Mouse (Mus musculus): ENCODE data around the gene Sp1. TPM values are rescaled to one million over a fixed set of nuclear protein-coding genes. Genes with fewer than 3 reads are reported as not detected.

Sp1 gene
- polyA plus RNA-seq, 1 experiment = 51.9 TPM

DNA sequence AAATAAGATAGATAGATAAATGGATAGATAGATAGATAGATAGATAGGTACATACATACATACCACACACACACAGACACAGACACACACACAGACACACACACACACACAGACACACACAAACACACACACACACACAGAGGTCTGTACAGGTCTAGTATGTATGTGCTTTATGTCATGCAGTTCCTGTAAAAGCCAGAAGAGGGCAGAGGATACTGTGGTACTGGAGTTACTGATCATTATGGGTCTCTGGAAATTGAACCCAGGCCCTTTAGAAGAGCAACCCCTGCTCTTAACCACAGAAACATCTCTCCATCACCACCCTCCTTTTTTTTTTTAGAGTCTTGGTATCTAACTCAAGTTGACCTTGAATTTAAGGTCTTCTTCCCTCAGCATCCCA, 57.7 kb downstream of the Sp1 start:
- Histone ChIP-seq H3K27ac (ENCODE audit: insufficient read depth, low read length) (no peak overlapping the region), H3K4me1 (ENCODE audit: control insufficient read depth, insufficient read depth, low read length) (peaks cover 11% of the 10 kb centered on the region; the same call in 1 of the 2 replicates), H3K4me3 (ENCODE audit: insufficient read depth, low read length) (no peak overlapping the region)
- TF ChIP-seq CTCF (IDR thresholded peaks at IDR 0.05; ENCODE audit: borderline replicate concordance, insufficient read depth, low read length) = no peak
- no peak for TF ChIP-seq POLR2A (IDR thresholded peaks at IDR 0.05; ENCODE audit: low read depth, low read length)

DNA sequence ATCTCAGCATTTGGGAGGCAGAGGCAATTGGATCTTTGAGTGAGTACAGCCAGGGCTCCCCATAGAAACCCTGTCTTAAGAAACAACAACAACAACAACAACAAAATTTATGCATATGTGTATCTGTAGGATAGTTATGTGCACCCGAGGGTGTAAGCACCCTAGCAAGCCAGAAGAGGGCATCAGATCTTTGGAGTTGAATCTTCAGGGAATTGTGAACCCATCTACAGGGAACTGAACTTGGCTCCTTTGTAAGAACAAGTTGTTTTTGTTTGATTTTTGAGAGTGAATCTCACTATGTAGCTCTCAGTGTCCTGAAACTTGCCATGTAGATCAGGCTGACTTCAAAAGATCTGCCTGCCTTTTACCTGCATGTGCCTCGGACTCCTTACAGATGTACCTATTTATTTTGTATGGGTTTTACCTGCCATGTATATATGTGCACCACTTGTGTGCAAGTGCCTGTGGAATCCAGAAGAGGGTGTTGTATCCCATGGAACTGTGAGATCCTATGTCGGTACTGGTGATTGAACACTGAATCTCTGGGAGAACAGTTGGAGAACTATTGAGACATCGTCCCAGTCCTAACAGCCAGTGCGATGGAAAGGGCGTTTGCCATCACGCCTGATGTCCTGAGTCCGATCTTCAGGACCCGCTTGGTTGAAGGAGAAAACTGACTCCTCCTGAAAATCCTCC, 62.9 kb downstream of the Sp1 start:
- TF ChIP-seq CTCF (IDR thresholded peaks at IDR 0.05; ENCODE audit: borderline replicate concordance, insufficient read depth, low read length) (no peak), POLR2A (IDR thresholded peaks at IDR 0.05; ENCODE audit: low read depth, low read length) (no peak)
- no peak overlapping the region for H3K4me3 ChIP-seq (ENCODE audit: insufficient read depth, low read length)
- H3K4me1 ChIP-seq (ENCODE audit: control insufficient read depth, insufficient read depth, low read length) = peaks cover 5% of the 10 kb centered on the region
- H3K27ac ChIP-seq (ENCODE audit: insufficient read depth, low read length) = no peak overlapping the region

DNA sequence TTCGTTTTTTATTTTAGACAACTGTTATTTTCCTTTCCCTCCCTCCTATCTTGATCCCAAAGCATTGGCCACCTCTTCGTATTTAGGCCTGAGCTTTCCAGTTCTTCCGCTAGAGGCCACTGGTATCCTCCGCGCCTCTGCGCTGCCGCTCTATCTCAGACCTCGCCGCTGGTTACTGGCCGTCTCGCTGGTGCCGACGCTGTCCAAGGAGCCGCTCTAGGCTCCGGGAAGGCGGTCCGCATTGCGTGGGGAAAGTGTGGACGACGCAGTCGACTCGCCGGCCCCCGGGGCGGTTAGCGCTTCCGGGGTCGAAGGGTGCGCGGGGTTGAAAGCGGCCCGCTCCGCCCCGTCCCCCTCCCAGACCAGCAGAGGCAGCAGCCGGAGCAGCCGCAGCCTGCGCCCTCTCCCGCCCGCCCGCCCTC, 64.3 kb downstream of the Sp1 start, which contains the start of gene Pcbp2:
TSS of gene Pcbp2 (plus strand) at position 357 of the 422 bp plus-strand sequence.
- H3K27ac ChIP-seq (ENCODE audit: insufficient read depth, low read length) = peak within 1 kb of the TSS; percentile 92
- H3K4me1 ChIP-seq (ENCODE audit: control insufficient read depth, insufficient read depth, low read length) = peaks cover 5% of the 10 kb centered on the region
- TF ChIP-seq POLR2A (IDR thresholded peaks at IDR 0.05; ENCODE audit: low read depth, low read length) (peak; percentile 50; the same call in 1 of the 2 replicates), CTCF (IDR thresholded peaks at IDR 0.05; ENCODE audit: borderline replicate concordance, insufficient read depth, low read length) (peak; percentile 62)
- H3K4me3 ChIP-seq (ENCODE audit: insufficient read depth, low read length) = peak within 1 kb of the TSS; percentile 98

DNA sequence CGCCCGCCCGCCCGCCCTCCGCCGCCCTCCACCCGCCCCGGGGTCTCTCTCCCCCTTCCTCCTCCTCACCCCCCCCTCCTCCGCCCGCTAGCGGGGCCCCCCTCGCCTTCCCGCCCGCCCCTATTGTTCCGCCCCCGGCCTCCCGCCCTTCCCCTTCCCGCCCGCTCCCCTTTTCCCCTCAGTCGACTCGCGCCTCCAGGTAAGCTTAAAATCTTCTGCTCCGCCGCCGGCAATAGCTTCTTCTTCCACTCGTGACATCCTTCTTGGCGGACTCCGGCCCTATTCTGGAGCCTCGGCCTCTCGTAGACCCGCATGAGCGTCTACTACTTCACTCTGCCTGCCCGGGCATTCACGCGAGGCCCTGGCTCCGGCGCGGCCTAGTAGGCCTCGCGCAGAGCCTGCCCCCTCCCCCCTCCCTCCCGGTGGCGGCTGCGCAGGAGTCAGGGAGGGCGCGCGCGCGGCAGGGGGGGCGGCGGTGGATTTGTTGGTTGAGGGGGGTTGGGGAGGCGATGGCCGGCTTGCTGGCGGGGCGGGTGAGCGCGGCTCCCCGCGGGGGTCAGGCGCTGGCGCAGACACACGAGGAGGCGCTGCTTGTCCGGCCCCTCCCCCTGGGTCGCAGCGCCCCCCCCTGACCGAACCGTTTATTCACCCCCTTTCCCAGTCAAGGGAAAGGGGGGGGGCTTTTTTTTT, 64.8 kb downstream of the Sp1 start:
- H3K4me3 ChIP-seq (ENCODE audit: insufficient read depth, low read length) = peak overlapping the region; percentile 98
- TF ChIP-seq POLR2A (IDR thresholded peaks at IDR 0.05; ENCODE audit: low read depth, low read length) (peak; percentile 48; the same call in 1 of the 2 replicates), CTCF (IDR thresholded peaks at IDR 0.05; ENCODE audit: borderline replicate concordance, insufficient read depth, low read length) (no peak)
- H3K4me1 ChIP-seq (ENCODE audit: control insufficient read depth, insufficient read depth, low read length) = peaks cover 5% of the 10 kb centered on the region
- H3K27ac ChIP-seq (ENCODE audit: insufficient read depth, low read length) = peak overlapping the region; percentile 92

DNA sequence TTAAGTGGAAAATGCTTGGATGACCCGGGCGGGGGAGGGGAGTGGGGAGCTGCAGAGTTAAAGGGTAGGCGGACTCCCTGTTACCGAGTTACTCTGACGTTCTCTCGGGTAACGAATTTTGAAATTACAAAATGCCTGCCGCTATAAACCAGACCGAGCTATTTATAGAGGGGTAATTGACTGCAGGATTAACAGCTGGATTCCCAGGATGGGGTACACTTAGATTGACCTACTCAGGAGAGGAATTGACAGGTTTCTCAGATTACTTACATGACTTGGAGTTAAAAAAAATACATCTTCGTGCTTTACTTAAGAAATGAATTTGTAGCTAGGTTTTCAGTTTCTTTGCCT, 65.3 kb downstream of the Sp1 start:
- H3K4me3 ChIP-seq (ENCODE audit: insufficient read depth, low read length) = peak overlapping the region; percentile 98
- TF ChIP-seq POLR2A (IDR thresholded peaks at IDR 0.05; ENCODE audit: low read depth, low read length) (no peak), CTCF (IDR thresholded peaks at IDR 0.05; ENCODE audit: borderline replicate concordance, insufficient read depth, low read length) (no peak)
- H3K27ac ChIP-seq (ENCODE audit: insufficient read depth, low read length) = no peak overlapping the region
- H3K4me1 ChIP-seq (ENCODE audit: control insufficient read depth, insufficient read depth, low read length) = peaks cover 5% of the 10 kb centered on the region

DNA sequence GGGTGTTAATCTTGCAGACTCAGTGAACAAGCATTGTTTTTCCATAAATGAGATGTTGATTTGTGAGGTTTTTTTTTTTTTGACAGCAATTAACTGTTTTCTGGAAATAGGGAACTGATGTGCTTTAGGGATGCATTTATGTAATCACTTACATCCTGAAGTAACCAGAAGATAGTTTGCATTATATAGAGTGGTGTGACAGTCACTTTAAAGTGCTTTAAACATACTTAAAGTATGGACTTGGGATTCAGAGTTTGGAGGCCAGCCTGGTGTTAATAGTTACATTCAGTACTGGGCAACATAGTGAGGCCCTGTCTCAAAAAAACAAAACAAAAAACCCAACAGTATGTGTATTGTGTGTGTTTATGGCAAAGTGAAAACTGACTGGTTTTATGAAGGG, 65.8 kb downstream of the Sp1 start:
- peak overlapping the region; percentile 98 for H3K4me3 ChIP-seq (ENCODE audit: insufficient read depth, low read length)
- peaks cover 5% of the 10 kb centered on the region for H3K4me1 ChIP-seq (ENCODE audit: control insufficient read depth, insufficient read depth, low read length)
- H3K27ac ChIP-seq (ENCODE audit: insufficient read depth, low read length) = no peak overlapping the region
- no peak for TF ChIP-seq POLR2A (IDR thresholded peaks at IDR 0.05; ENCODE audit: low read depth, low read length)
- no peak for TF ChIP-seq CTCF (IDR thresholded peaks at IDR 0.05; ENCODE audit: borderline replicate concordance, insufficient read depth, low read length)

DNA sequence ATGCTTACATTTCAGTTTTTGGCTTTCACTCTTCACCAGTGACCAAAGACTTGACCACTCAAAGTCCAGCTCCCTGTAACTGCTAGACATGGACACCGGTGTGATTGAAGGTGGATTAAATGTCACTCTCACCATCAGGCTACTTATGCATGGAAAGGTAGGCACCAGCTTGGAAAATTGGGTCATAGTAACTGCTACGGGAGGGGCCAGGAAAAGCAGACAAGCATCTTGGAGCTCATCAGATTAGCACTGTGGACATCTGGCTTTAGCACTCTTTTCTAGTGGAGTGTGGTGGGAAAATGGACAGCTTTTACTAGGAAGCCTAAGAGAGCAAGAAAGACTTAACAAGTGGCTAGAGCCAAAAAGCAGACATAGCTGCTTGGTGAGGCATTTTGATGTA, 67.3 kb downstream of the Sp1 start:
- TF ChIP-seq POLR2A (IDR thresholded peaks at IDR 0.05; ENCODE audit: low read depth, low read length) (no peak), CTCF (IDR thresholded peaks at IDR 0.05; ENCODE audit: borderline replicate concordance, insufficient read depth, low read length) (no peak)
- Histone ChIP-seq H3K4me3 (ENCODE audit: insufficient read depth, low read length) (peak overlapping the region; percentile 21; the same call in 1 of the 2 replicates), H3K4me1 (ENCODE audit: control insufficient read depth, insufficient read depth, low read length) (peaks cover 5% of the 10 kb centered on the region), H3K27ac (ENCODE audit: insufficient read depth, low read length) (no peak overlapping the region)

DNA sequence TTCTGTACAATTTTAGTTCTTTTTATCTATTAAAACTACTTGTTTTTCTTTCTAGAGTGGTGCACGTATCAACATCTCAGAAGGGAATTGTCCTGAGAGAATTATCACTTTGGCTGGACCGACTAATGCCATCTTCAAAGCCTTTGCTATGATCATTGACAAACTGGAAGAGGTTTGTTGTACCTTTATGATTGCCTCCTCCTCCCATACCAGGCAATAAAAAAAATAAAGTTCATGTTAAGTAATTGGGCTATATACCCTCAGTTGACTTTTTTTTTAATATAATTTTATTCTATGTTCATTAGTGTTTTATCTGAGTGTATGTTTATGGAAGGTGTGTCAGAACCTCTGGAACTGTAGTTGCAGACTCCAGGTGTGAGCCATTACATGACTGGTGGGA, 68.6 kb downstream of the Sp1 start:
- Histone ChIP-seq H3K27ac (ENCODE audit: insufficient read depth, low read length) (no peak overlapping the region), H3K4me1 (ENCODE audit: control insufficient read depth, insufficient read depth, low read length) (peaks cover 5% of the 10 kb centered on the region), H3K4me3 (ENCODE audit: insufficient read depth, low read length) (no peak overlapping the region)
- TF ChIP-seq CTCF (IDR thresholded peaks at IDR 0.05; ENCODE audit: borderline replicate concordance, insufficient read depth, low read length) (no peak), POLR2A (IDR thresholded peaks at IDR 0.05; ENCODE audit: low read depth, low read length) (no peak)

DNA sequence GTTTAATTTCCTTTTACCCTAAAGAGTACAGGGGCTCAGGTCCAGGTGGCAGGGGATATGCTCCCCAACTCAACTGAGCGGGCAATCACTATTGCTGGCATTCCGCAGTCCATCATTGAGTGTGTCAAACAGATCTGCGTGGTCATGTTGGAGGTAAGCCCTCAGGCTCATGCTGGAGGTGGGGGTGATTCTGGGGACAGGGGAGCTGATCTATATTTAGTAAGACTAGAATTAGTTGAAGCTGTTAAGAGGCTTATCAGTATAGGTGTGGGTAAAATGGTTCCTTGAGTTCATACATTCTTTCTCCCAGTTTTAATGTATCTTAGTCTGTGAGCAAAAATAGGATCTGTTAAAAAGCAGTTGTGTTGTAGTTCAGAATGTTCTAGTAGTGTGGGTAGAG, 77.2 kb downstream of the Sp1 start:
- TF ChIP-seq CTCF (IDR thresholded peaks at IDR 0.05; ENCODE audit: borderline replicate concordance, insufficient read depth, low read length) (no peak), POLR2A (IDR thresholded peaks at IDR 0.05; ENCODE audit: low read depth, low read length) (no peak)
- no peak overlapping the region for H3K4me3 ChIP-seq (ENCODE audit: insufficient read depth, low read length)
- no peaks in the 10 kb centered on the region for H3K4me1 ChIP-seq (ENCODE audit: control insufficient read depth, insufficient read depth, low read length)
- no peak overlapping the region for H3K27ac ChIP-seq (ENCODE audit: insufficient read depth, low read length)

DNA sequence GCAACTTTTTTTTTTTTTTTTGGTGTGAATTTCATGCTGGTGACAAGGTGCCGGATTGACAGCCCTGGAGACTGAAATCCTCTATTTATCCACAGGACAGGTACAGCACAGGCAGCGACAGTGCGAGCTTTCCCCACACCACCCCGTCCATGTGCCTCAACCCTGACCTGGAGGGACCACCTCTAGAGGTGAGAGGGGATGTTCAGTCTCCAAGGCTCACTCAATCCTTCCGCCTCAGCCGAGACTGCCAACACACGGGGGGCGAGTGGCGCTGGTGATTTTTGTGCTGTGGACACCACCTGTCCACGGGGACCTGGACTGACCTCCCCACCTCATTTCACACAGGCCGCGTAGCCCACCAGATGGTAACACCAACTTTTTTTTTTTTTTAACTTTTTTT, 79.9 kb downstream of the Sp1 start:
- no peak overlapping the region for H3K27ac ChIP-seq (ENCODE audit: insufficient read depth, low read length)
- TF ChIP-seq CTCF (IDR thresholded peaks at IDR 0.05; ENCODE audit: borderline replicate concordance, insufficient read depth, low read length) (no peak), POLR2A (IDR thresholded peaks at IDR 0.05; ENCODE audit: low read depth, low read length) (no peak)
- H3K4me1 ChIP-seq (ENCODE audit: control insufficient read depth, insufficient read depth, low read length) = no peaks in the 10 kb centered on the region
- H3K4me3 ChIP-seq (ENCODE audit: insufficient read depth, low read length) = no peak overlapping the region

Other genes with a start within 250 kb of the Sp1 start
- 40.9 and 49.5 TPM in 2 replicates for gene Zfp740, start 202.9 kb upstream of the Sp1 start, polyA plus RNA-seq (2011; ENCODE audit: insufficient read length, low read depth, missing spikeins)
- gene Csad, start 201.4 kb upstream of the Sp1 start, polyA plus RNA-seq (2011; ENCODE audit: insufficient read length, low read depth, missing spikeins) = 36.5 and 42.7 TPM in 2 replicates
- 0.51 TPM in 1 of 2 replicates, not detected in the other for gene Itgb7, start 174.2 kb upstream of the Sp1 start, polyA plus RNA-seq (2011; ENCODE audit: insufficient read length, low read depth, missing spikeins)
- gene Rarg, start 148.6 kb upstream of the Sp1 start, polyA plus RNA-seq (2011; ENCODE audit: insufficient read length, low read depth, missing spikeins) = 70.6 and 91.2 TPM in 2 replicates
- 0.30 TPM in 1 of 2 replicates, not detected in the other for gene Gm9918, start 135.6 kb upstream of the Sp1 start, polyA plus RNA-seq (2011; ENCODE audit: insufficient read length, low read depth, missing spikeins)
- 47.3 and 55.8 TPM in 2 replicates for gene Mfsd5, start 126.7 kb upstream of the Sp1 start, polyA plus RNA-seq (2011; ENCODE audit: insufficient read length, low read depth, missing spikeins)
- gene Espl1, start 109.9 kb upstream of the Sp1 start, polyA plus RNA-seq (2011; ENCODE audit: insufficient read length, low read depth, missing spikeins) = 14.5 and 20.1 TPM in 2 replicates
- 239 and 257 TPM in 2 replicates for gene Pfdn5, start 80.0 kb upstream of the Sp1 start, polyA plus RNA-seq (2011; ENCODE audit: insufficient read length, low read depth, missing spikeins)
- 35.7 and 42.8 TPM in 2 replicates for gene Myg1, start 74.4 kb upstream of the Sp1 start, polyA plus RNA-seq (2011; ENCODE audit: insufficient read length, low read depth, missing spikeins)
- 107 and 109 TPM in 2 replicates for gene Aaas, start 55.4 kb upstream of the Sp1 start, polyA plus RNA-seq (2011; ENCODE audit: insufficient read length, low read depth, missing spikeins)
- 0.52 and 1.1 TPM in 2 replicates for gene Sp7, start 39.0 kb upstream of the Sp1 start, polyA plus RNA-seq (2011; ENCODE audit: insufficient read length, low read depth, missing spikeins)
- gene Amhr2, start 39.2 kb downstream of the Sp1 start, polyA plus RNA-seq (2011; ENCODE audit: insufficient read length, low read depth, missing spikeins) = not detected in 2 replicates
- gene Prr13, start 52.9 kb downstream of the Sp1 start, polyA plus RNA-seq (2011; ENCODE audit: insufficient read length, low read depth, missing spikeins) = 127 and 155 TPM in 2 replicates
- 653 and 702 TPM in 2 replicates for gene Pcbp2, start 64.4 kb downstream of the Sp1 start, polyA plus RNA-seq (2011; ENCODE audit: insufficient read length, low read depth, missing spikeins)
- not detected in 2 replicates for gene Gm10337, start 97.6 kb downstream of the Sp1 start, polyA plus RNA-seq (2011; ENCODE audit: insufficient read length, low read depth, missing spikeins)
- 19.1 and 20.9 TPM in 2 replicates for gene Map3k12, start 110.9 kb downstream of the Sp1 start, polyA plus RNA-seq (2011; ENCODE audit: insufficient read length, low read depth, missing spikeins)
- 39.5 and 44.5 TPM in 2 replicates for gene Tarbp2, start 112.0 kb downstream of the Sp1 start, polyA plus RNA-seq (2011; ENCODE audit: insufficient read length, low read depth, missing spikeins)
- 1.2 and 1.4 TPM in 2 replicates for gene Npff, start 118.8 kb downstream of the Sp1 start, polyA plus RNA-seq (2011; ENCODE audit: insufficient read length, low read depth, missing spikeins)
- 2.0 TPM in 1 of 2 replicates, not detected in the other for gene Gm28047, start 218.9 kb downstream of the Sp1 start, polyA plus RNA-seq (2011; ENCODE audit: insufficient read length, low read depth, missing spikeins)
- gene Atf7, start 219.3 kb downstream of the Sp1 start, polyA plus RNA-seq (2011; ENCODE audit: insufficient read length, low read depth, missing spikeins) = 64.8 and 68.7 TPM in 2 replicates